In the genomic region with DNA sequence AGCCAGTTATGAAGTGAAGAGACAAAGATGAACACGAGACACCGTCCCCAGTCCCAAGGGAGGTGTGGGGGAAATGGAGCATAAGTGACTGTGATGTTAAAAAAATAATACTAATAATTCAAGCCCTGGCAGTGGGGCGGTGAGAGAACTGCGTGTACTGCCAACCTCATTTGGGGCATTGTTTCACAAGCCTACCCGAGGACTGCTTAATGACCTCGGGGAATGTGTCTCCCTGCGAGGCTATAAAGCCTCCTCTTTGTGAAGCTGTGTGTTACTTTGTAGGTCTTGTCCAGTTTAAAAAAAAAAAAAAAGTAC, we compare ENCODE assay signal across 11 mouse cellular contexts. TPM values are rescaled to one million over a fixed set of nuclear protein-coding genes. Genes with fewer than 3 reads are reported as not detected.
DNase-seq lines count a peak whose midpoint lies in the region; ATAC-seq and TF ChIP-seq lines count a peak whose summit lies in the region.
"Had no signal": no experiment of that assay in that cellular context is flagged by ENCODE, and none has a peak within 500 bp of the region (broad histone marks: within the 10 kb centered on the region; RNA-seq: fewer than 3 reads in every experiment).

No protein-coding gene starts in this region.

- H3K4me1 ChIP-seq in kidney, adult 2 months (ENCODE audit: control insufficient read depth, insufficient read depth, low read length) = peaks cover 9% of the 10 kb centered on the region; the same call in 1 of the 2 replicates
- peaks cover 14% of the 10 kb centered on the region for H3K4me1 ChIP-seq in kidney, embryonic 15.5 days
- H3K4me1 ChIP-seq in limb, embryonic 12.5 days (replicated peaks) = peaks cover 15% of the 10 kb centered on the region; the same call in 1 of the 2 replicates
- H3K4me1 ChIP-seq in thymus, adult 2 months (replicated peaks; ENCODE audit: control insufficient read depth, insufficient read depth, low read length) = peaks cover 9% of the 10 kb centered on the region

- no peak for TF ChIP-seq POLR2A in kidney, adult 2 months (IDR thresholded peaks at IDR 0.05; ENCODE audit: low read depth, low read length)
- TF ChIP-seq POLR2A in thymus, adult 2 months (IDR thresholded peaks at IDR 0.05; ENCODE audit: control insufficient read depth, extremely low read depth, insufficient read depth, low read length, poor library complexity) = no peak

- no peak for ATAC-seq in kidney, embryonic 15.5 days (replicated peaks; ENCODE audit: low FRiP score)
- no peak for ATAC-seq in limb, embryonic 12.5 days (ENCODE audit: insufficient number of reproducible peaks, insufficient read depth, low FRiP score, low TSS enrichment, low read depth)
- ATAC-seq in monocyte, adult 5-6 weeks (replicated peaks; ENCODE audit: insufficient number of reproducible peaks, low FRiP score, low TSS enrichment, poor library complexity, severe bottlenecking) = no peak

- no peak overlapping the region for H3K4me3 ChIP-seq in kidney, adult 2 months (ENCODE audit: insufficient read depth, low read depth, low read length)
- H3K4me3 ChIP-seq in kidney, embryonic 15.5 days (replicated peaks) = no peak overlapping the region
- no peak overlapping the region for H3K4me3 ChIP-seq in limb, embryonic 12.5 days (replicated peaks)
- H3K4me3 ChIP-seq in thymus, adult 2 months (ENCODE audit: control insufficient read depth, insufficient read depth, low read length) = no peak overlapping the region

- 28% methylated on average over 7 of the region's 7 CpGs for WGBS in kidney, adult 2 months
- 20% methylated on average over 7 of the region's 7 CpGs for WGBS in kidney, embryonic 15.5 days
- 33% methylated on average over 7 of the region's 7 CpGs for WGBS in limb, embryonic 12.5 days
- 76% methylated on average over 7 of the region's 7 CpGs for WGBS in thymus, adult 2 months

- peak; percentile 49 for DNase-seq in kidney, adult 2 months
- DNase-seq in Muller cell, postnatal 12 days (ENCODE audit: inconsistent ontology term) = peak; percentile 54
- DNase-seq in adrenal gland, postnatal 10 days = peak; percentile 69
- no peak for DNase-seq in cerebellum, adult 9-10 months
- DNase-seq in thymus, adult 2 months = no peak
- DNase-seq: cerebellum, adult 8-10 months; lung, embryonic 14.5 days had no signal

- no peaks in the 10 kb centered on the region for H3K36me3 ChIP-seq in kidney, adult 2 months (ENCODE audit: control insufficient read depth, insufficient read depth, low read length)
- no peaks in the 10 kb centered on the region for H3K36me3 ChIP-seq in kidney, embryonic 15.5 days
- H3K36me3 ChIP-seq in limb, embryonic 12.5 days = no peaks in the 10 kb centered on the region
- H3K36me3 ChIP-seq in thymus, adult 2 months (ENCODE audit: control insufficient read depth, insufficient read depth, low read length) = no peaks in the 10 kb centered on the region

- H3K27me3 ChIP-seq in kidney, adult 2 months (replicated peaks; ENCODE audit: control insufficient read depth, insufficient read depth, low read length) = no peaks in the 10 kb centered on the region
- no peaks in the 10 kb centered on the region for H3K27me3 ChIP-seq in kidney, embryonic 15.5 days
- H3K27me3 ChIP-seq in limb, embryonic 12.5 days = no peaks in the 10 kb centered on the region
- H3K27me3 ChIP-seq in thymus, adult 2 months (ENCODE audit: control insufficient read depth, insufficient read depth, low read length) = no peaks in the 10 kb centered on the region

- H3K27ac ChIP-seq in kidney, adult 2 months (ENCODE audit: insufficient read depth, low read depth, low read length) = no peak overlapping the region; the same call in 1 of the 2 replicates
- no peak overlapping the region for H3K27ac ChIP-seq in kidney, embryonic 15.5 days
- peak overlapping the region; percentile 60 for H3K27ac ChIP-seq in limb, embryonic 12.5 days
- H3K27ac ChIP-seq in thymus, adult 2 months (ENCODE audit: control insufficient read depth, insufficient read depth, low read length) = no peak overlapping the region

- no peak for TF ChIP-seq CTCF in kidney, adult 2 months (conservative IDR thresholded peaks at IDR 0.05; ENCODE audit: insufficient read depth, insufficient read length, low read depth, low read length)
- no peak for TF ChIP-seq CTCF in thymus, adult 2 months (IDR thresholded peaks at IDR 0.05; ENCODE audit: borderline replicate concordance, control insufficient read depth, extremely low read depth, insufficient read depth, low read length, poor library complexity)

- H3K4me2 ChIP-seq in kidney, embryonic 15.5 days = no peak overlapping the region
- no peak overlapping the region for H3K4me2 ChIP-seq in limb, embryonic 12.5 days
- H3K4me2 ChIP-seq: lung, embryonic 14.5 days had no signal

- H3K9ac ChIP-seq in kidney, embryonic 15.5 days = no peak overlapping the region
- no peak overlapping the region for H3K9ac ChIP-seq in limb, embryonic 12.5 days (replicated peaks)
- H3K9ac ChIP-seq: lung, embryonic 14.5 days had no signal

- no peaks in the 10 kb centered on the region for H3K9me3 ChIP-seq in kidney, embryonic 15.5 days (replicated peaks)
- no peaks in the 10 kb centered on the region for H3K9me3 ChIP-seq in limb, embryonic 12.5 days

RNA-seq across cellular contexts. Expression of gene Lamtor5, which starts 16.9 kb away (rescaled TPM):
- polyA plus RNA-seq in kidney, adult 2 months (2012; rRNA removed) = 225 and 280 TPM in 2 replicates
- polyA plus RNA-seq in kidney, embryonic 15.5 days (2015; fragmentation: Nextera tagmentation; extraction: Ambion mirVana) = 192 and 199 TPM in 2 replicates
- total RNA-seq in adrenal gland, postnatal 10 days (2021) = 10 to 100 TPM; 71.5 to 73.4 TPM
- 172 and 173 TPM in 2 replicates for polyA plus RNA-seq in limb, embryonic 12.5 days (2016; fragmentation: Nextera tagmentation; extraction: Ambion mirVana)
- 53.9 to 104 TPM (median 75.6 TPM) in 3 replicates for total RNA-seq in monocyte, adult 5-6 weeks (2017)
- polyA plus RNA-seq in thymus, adult 2 months (2012; rRNA removed) = 109 and 126 TPM in 2 replicates

RNA-seq across cellular contexts. Expression of gene Prok1, which starts 22.3 kb away (rescaled TPM):
- polyA plus RNA-seq in kidney, adult 2 months (2012; rRNA removed) = 10.8 and 12.8 TPM in 2 replicates
- not detected in 2 replicates for polyA plus RNA-seq in kidney, embryonic 15.5 days (2015; fragmentation: Nextera tagmentation; extraction: Ambion mirVana)
- total RNA-seq in adrenal gland, postnatal 10 days (2021) = 1 to 10 TPM; 6.2 to 6.7 TPM
- 0.20 TPM in 1 of 2 replicates, not detected in the other for polyA plus RNA-seq in limb, embryonic 12.5 days (2016; fragmentation: Nextera tagmentation; extraction: Ambion mirVana)
- total RNA-seq in monocyte, adult 5-6 weeks (2017) = 0.21 TPM in 1 of 3 replicates, not detected in the others
- 0.10 and 0.70 TPM in 2 replicates for polyA plus RNA-seq in thymus, adult 2 months (2012; rRNA removed)

RNA-seq across cellular contexts. Expression of gene Slc16a4, which starts 29.2 kb away (rescaled TPM):
- polyA plus RNA-seq in kidney, adult 2 months (2012; rRNA removed) = 48.2 and 50.8 TPM in 2 replicates
- 8.3 and 9.8 TPM in 2 replicates for polyA plus RNA-seq in kidney, embryonic 15.5 days (2015; fragmentation: Nextera tagmentation; extraction: Ambion mirVana)
- total RNA-seq in adrenal gland, postnatal 10 days (2021) = under 1 TPM; 0.60 to 0.73 TPM
- 6.1 and 6.8 TPM in 2 replicates for polyA plus RNA-seq in limb, embryonic 12.5 days (2016; fragmentation: Nextera tagmentation; extraction: Ambion mirVana)
- 0.67 to 1.1 TPM (median 0.96 TPM) in 3 replicates for total RNA-seq in monocyte, adult 5-6 weeks (2017)
- polyA plus RNA-seq in thymus, adult 2 months (2012; rRNA removed) = 0.11 and 0.20 TPM in 2 replicates

RNA-seq across cellular contexts. Expression of gene A630076J17Rik, which starts 31.4 kb away (rescaled TPM):
- not detected in 2 replicates for polyA plus RNA-seq in kidney, adult 2 months (2012; rRNA removed)
- polyA plus RNA-seq in kidney, embryonic 15.5 days (2015; fragmentation: Nextera tagmentation; extraction: Ambion mirVana) = not detected in 2 replicates
- total RNA-seq in adrenal gland, postnatal 10 days (2021) = under 1 TPM in 1 of 2 experiments, not detected in 1; 0.45 TPM
- not detected in 2 replicates for polyA plus RNA-seq in limb, embryonic 12.5 days (2016; fragmentation: Nextera tagmentation; extraction: Ambion mirVana)
- total RNA-seq in monocyte, adult 5-6 weeks (2017) = not detected in 3 replicates
- polyA plus RNA-seq in thymus, adult 2 months (2012; rRNA removed) = 0.53 and 0.54 TPM in 2 replicates
- polyA plus RNA-seq: large intestine, adult 2 months had no signal

RNA-seq across cellular contexts. Expression of gene Cym, which starts 40.3 kb away (rescaled TPM):
- polyA plus RNA-seq in kidney, adult 2 months (2012; rRNA removed) = 1.9 and 2.4 TPM in 2 replicates
- 0.17 TPM in 1 of 2 replicates, not detected in the other for polyA plus RNA-seq in kidney, embryonic 15.5 days (2015; fragmentation: Nextera tagmentation; extraction: Ambion mirVana)
- 1 to 10 TPM in 1 of 2 experiments, under 1 TPM in 1; 0.88 to 1.2 TPM for total RNA-seq in adrenal gland, postnatal 10 days (2021)
- not detected in 2 replicates for polyA plus RNA-seq in limb, embryonic 12.5 days (2016; fragmentation: Nextera tagmentation; extraction: Ambion mirVana)
- total RNA-seq in monocyte, adult 5-6 weeks (2017) = 3.7 to 7.2 TPM in 2 of 3 replicates, not detected in the other
- polyA plus RNA-seq in thymus, adult 2 months (2012; rRNA removed) = 0.64 and 0.85 TPM in 2 replicates

Comparison
In these comparisons a context has a peak if more than half of its experiments do, and no peak if none do; other contexts are left out.
1. DNase-seq: peak in kidney, adult 2 months (single experiment), Muller cell, postnatal 12 days (single experiment) and adrenal gland, postnatal 10 days (single experiment); none in cerebellum, adult 9-10 months (single experiment) and thymus, adult 2 months (single experiment).